Mouse (Mus musculus) ES-E14 (cell line): ENCODE data around the gene Ptk7. TPM values are rescaled to one million over a fixed set of nuclear protein-coding genes. Genes with fewer than 3 reads are reported as not detected.
A peak's percentile ranks its signal among the peaks of the same experiment; 100 is the strongest.

Experiments used
- DNase-seq: peaks from one replicate; pipeline ENCODE4 v3.0.0-alpha.2; 2013; ENCODE audit warnings: low read depth, low spot score
- H3K27ac ChIP-seq: 2 replicates; pipeline ENCODE4 v1.5.1; 2012; ENCODE audit warnings: low read depth, mild to moderate bottlenecking, low read length, moderate library complexity, mixed read lengths; ENCODE audit not compliant: poor library complexity, insufficient read depth, severe bottlenecking
- H3K36me3 ChIP-seq: 2 replicates; pipeline ENCODE4 v1.6.1; 2012; ENCODE audit warnings: mild to moderate bottlenecking, low read length, moderate library complexity, mixed read lengths; ENCODE audit not compliant: control insufficient read depth, poor library complexity, insufficient read depth, severe bottlenecking
- H3K4me1 ChIP-seq, 2 experiments: fragments of 150-350 bp in 1 of 2; sonication (generic) in 1 of 2; 2 replicates each; pipeline ENCODE4 v1.6.1; 2012; ENCODE audit warnings: low read length in 2 of 2, mild to moderate bottlenecking in 1 of 2, mixed read lengths in 1 of 2; ENCODE audit not compliant: control insufficient read depth in 2 of 2, insufficient read depth in 2 of 2, poor library complexity in 1 of 2
- H3K4me3 ChIP-seq, 2 experiments: fragments of 150-350 bp in 1 of 2; sonication (generic) in 1 of 2; 2 replicates each; pipeline ENCODE4 v1.5.1; 2012; ENCODE audit warnings: low read length in 2 of 2, low read depth in 1 of 2, mild to moderate bottlenecking in 1 of 2, mixed read lengths in 1 of 2; ENCODE audit not compliant: insufficient read depth in 1 of 2, poor library complexity in 1 of 2, severe bottlenecking in 1 of 2
- H3K9ac ChIP-seq: 2 replicates; pipeline ENCODE4 v1.6.1; 2012; ENCODE audit warnings: low read depth, mild to moderate bottlenecking, low read length, mixed read lengths; ENCODE audit not compliant: poor library complexity, insufficient read depth, severe bottlenecking
- H3K9me3 ChIP-seq: fragments of 150-350 bp; sonication (generic); 2 replicates; pipeline ENCODE4 v1.6.1; 2012; ENCODE audit warnings: low read depth, mild to moderate bottlenecking, low read length; ENCODE audit not compliant: control insufficient read depth, insufficient read depth
- CHD2 ChIP-seq: IDR thresholded peaks from 2 replicates; pipeline ENCODE4 v1.6.1; 2014; ENCODE audit warnings: mild to moderate bottlenecking, low read depth, low read length, inconsistent platforms
- HCFC1 ChIP-seq: IDR thresholded peaks from 2 replicates; pipeline ENCODE4 v1.6.1; 2012; ENCODE audit warnings: low read length, inconsistent platforms, borderline replicate concordance; ENCODE audit not compliant: insufficient read depth
- MAFK ChIP-seq: IDR thresholded peaks from 2 replicates; pipeline ENCODE4 v1.6.1; 2014; ENCODE audit warnings: mild to moderate bottlenecking, low read depth, low read length, inconsistent platforms; ENCODE audit not compliant: insufficient read depth
- ZC3H11A ChIP-seq: IDR thresholded peaks from 2 replicates; pipeline ENCODE4 v1.6.1; 2012; ENCODE audit warnings: low read depth, mild to moderate bottlenecking, inconsistent platforms, low read length, borderline replicate concordance
- ZNF384 ChIP-seq: IDR thresholded peaks from 2 replicates; pipeline ENCODE4 v1.6.1; 2012; ENCODE audit warnings: low read depth, low read length, inconsistent platforms
- in situ Hi-C, 2 experiments: fragments of 600-800 bp; cut with MboI; formaldehyde crosslinking; loops; one replicate each; pipeline ENCODE4 v1.15.1; 2025; ENCODE audit warnings: low sequenced_read_pairs in 2 of 2, inconsistent platforms in 1 of 2; ENCODE audit not compliant: unreplicated experiment in 2 of 2
- total RNA-seq: library from RNA; depleted of rRNA; stranded (reverse); fragments of 300-350 nt; gene quantifications from 2 replicates; pipeline ENCODE4 v1.2.3, GENCODE M21; 2012

The Ptk7 gene
- total RNA-seq, 1 experiment: 200 TPM

DNA sequence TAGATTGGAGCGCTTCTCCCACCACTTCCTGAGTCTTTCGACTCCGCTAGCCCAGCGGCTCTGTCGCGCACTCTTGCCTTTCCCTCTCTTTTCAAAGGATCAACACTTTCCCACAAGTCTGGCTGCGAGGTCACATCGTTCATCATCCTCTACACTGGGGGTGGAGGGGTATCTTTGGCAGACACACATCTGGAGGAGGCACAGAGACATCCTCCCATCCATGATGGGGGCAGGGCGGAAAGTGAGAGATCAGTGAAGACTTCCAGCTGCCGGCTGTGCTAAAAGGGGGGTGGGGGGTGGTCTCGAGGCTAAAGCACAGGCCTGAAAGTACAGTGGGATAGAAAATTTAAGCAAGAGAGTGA lies 72.7 kb downstream of the Ptk7 start:
- Histone ChIP-seq H3K4me1 (peaks cover 5 to 7% of the 10 kb centered on the region in 2 experiments; a peak in 2 of 4 replicates), H3K9me3 (no peaks in the 10 kb centered on the region), H3K9ac (peak overlapping the region; percentile 79), H3K27ac (peak overlapping the region; percentile 35; the same call in 1 of the 2 replicates), H3K36me3 (peaks cover 2% of the 10 kb centered on the region; the same call in 1 of the 2 replicates), H3K4me3 (peak overlapping the region; percentile 50 to 98)
- in situ Hi-C loops: no loop called here
- DNase-seq: no peak
- no peak for TF ChIP-seq CHD2
- no peak for TF ChIP-seq ZNF384
- TF ChIP-seq MAFK: no peak
- TF ChIP-seq HCFC1: no peak; the same call in 1 of the 2 replicates
- TF ChIP-seq ZC3H11A: no peak

DNA sequence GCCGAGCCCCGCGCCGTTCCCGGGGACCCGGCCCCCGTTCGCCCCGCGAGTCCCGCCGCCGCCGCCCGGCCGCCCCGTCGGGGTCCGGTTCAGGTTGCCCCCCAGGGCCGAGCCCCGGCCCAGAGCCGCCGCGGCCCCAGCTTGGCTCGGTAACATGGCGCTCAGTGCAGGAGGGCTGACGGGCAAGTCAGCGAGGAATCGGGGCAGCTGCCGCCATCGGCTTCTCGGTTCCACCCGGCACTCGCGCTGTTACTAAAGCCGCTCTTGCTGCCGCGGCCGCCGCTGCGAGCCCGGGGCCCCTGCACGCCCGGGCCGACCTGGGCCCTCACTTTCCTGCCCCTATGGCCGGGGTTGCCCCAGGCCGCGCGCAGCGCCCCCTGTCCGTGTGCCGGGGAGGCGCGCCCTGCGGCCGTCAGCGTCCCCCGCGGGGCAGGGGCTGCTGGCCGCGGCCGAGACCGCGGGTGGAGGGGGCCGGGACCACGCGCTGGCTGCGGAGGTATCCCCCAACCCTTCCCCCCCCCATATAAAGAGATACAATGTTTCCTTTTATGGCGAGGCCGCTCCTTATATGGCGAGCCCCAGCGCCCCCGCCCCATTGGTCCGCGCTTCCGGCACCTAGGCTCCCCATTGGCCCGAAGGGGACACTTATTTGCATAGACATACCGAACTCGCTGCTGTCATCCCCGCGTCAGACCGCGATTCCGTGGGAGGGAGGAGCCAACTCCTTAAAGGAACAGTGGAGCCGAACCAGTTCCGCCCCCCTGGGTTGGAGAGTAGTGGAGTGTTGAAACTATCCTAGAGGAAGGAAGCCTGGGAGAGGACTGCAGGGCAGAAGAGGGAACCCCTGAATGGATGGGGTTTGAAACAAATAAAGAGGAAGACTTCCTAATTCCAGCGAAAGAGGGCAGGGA lies 73.4 kb downstream of the Ptk7 start, which contains the start of gene Srf:
Gene Srf, minus strand, starts transcription at position 503 of the 911 bp plus-strand sequence.
- H3K4me1 ChIP-seq: peaks cover 5 to 7% of the 10 kb centered on the region in 2 experiments; a peak in 2 of 4 replicates
- in situ Hi-C loops: no loop called here
- H3K9me3 ChIP-seq: no peaks in the 10 kb centered on the region
- peaks cover 9% of the 10 kb centered on the region; the same call in 1 of the 2 replicates for H3K36me3 ChIP-seq
- peak; percentile 98 for DNase-seq
- H3K9ac ChIP-seq: peak within 1 kb of the TSS; percentile 96
- no peak for TF ChIP-seq ZNF384
- peak; percentile 61 for TF ChIP-seq CHD2
- H3K4me3 ChIP-seq: peak within 1 kb of the TSS; percentile 97 to 98
- peak within 1 kb of the TSS; percentile 35; the same call in 1 of the 2 replicates for H3K27ac ChIP-seq

DNA sequence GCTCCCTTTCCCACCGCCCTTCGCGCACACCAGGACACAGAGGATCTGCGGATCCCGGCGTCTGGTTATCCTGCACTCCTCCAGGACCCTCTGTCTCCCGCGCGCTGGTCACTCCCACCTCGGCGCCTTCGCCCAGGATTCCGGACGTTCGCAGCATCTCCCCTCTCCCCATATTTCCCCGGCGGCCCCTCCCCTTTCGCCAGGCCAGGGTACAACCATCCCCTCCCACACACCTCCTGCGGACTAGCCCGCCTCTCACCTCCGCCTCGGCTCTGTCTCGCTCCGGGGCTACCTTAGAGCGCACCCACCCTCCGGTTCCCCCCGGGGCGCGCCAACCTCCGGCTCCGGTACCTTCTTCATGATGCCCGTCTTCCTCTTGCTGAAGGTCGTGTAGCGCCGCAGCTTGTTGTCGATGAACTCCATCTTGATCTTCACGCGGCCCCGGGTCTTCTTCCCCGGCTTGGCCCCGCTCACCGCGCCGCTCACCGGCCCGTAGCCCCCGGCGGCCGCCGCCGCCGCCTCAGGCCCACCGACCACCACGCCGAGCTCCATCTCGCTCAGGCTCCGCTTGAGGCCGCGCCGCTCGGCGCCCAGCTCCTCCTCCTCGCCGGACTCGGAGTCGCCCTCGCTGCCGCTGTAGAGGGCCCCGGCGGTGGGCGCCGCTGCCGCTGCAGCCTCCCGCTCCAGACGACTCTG lies 74.2 kb downstream of the Ptk7 start:
- in situ Hi-C loops: no loop called here
- Histone ChIP-seq H3K4me1 (peaks cover 5 to 7% of the 10 kb centered on the region in 2 experiments; a peak in 2 of 4 replicates), H3K27ac (no peak overlapping the region), H3K9me3 (no peaks in the 10 kb centered on the region), H3K9ac (peak overlapping the region; percentile 96), H3K36me3 (peaks cover 12% of the 10 kb centered on the region; the same call in 1 of the 2 replicates), H3K4me3 (peak overlapping the region; percentile 97 to 98)
- no peak for DNase-seq
- 0 out of 2 replicates have a peak, but pooled peaks have one; percentile 19 for TF ChIP-seq HCFC1
- no peak for TF ChIP-seq ZC3H11A

DNA sequence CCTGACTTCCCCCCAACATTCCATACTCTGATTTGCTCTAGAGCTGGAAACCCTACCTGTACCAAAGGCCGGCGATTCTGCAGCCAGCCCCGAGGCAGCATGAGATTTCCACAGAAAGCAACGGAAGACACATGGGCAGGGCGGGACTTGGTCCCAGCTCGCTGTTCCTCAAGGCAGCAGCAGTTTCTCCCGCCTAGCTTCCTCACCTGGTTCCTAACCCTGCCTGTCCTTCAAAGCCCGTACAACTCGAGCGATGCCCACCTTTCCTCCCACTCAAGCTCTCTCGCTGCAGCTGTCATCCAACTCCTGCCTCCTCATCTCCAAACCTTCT lies 74.7 kb downstream of the Ptk7 start:
- Histone ChIP-seq H3K27ac (no peak overlapping the region), H3K36me3 (peaks cover 15% of the 10 kb centered on the region), H3K9me3 (no peaks in the 10 kb centered on the region), H3K4me1 (peaks cover 5 to 7% of the 10 kb centered on the region in 2 experiments; a peak in 2 of 4 replicates), H3K9ac (peak overlapping the region; percentile 96), H3K4me3 (peak overlapping the region; percentile 97 to 98)
- no peak for DNase-seq
- in situ Hi-C loops: no loop called here
- no peak for TF ChIP-seq ZC3H11A
- no peak; the same call in 1 of the 2 replicates for TF ChIP-seq HCFC1
- TF ChIP-seq CHD2: no peak
- no peak for TF ChIP-seq ZNF384
- TF ChIP-seq MAFK: no peak
